Mouse (Mus musculus) frontal cortex, postnatal 10 days (tissue): ENCODE data around the gene Tmem192.

Experiments
- DNase-seq, 2 experiments: peaks; one replicate each; pipeline ENCODE4 v3.0.0; 2022; ENCODE audit warnings: low spot score in 2 of 2, mixed read lengths in 1 of 2

Gene Tmem192

DNA sequence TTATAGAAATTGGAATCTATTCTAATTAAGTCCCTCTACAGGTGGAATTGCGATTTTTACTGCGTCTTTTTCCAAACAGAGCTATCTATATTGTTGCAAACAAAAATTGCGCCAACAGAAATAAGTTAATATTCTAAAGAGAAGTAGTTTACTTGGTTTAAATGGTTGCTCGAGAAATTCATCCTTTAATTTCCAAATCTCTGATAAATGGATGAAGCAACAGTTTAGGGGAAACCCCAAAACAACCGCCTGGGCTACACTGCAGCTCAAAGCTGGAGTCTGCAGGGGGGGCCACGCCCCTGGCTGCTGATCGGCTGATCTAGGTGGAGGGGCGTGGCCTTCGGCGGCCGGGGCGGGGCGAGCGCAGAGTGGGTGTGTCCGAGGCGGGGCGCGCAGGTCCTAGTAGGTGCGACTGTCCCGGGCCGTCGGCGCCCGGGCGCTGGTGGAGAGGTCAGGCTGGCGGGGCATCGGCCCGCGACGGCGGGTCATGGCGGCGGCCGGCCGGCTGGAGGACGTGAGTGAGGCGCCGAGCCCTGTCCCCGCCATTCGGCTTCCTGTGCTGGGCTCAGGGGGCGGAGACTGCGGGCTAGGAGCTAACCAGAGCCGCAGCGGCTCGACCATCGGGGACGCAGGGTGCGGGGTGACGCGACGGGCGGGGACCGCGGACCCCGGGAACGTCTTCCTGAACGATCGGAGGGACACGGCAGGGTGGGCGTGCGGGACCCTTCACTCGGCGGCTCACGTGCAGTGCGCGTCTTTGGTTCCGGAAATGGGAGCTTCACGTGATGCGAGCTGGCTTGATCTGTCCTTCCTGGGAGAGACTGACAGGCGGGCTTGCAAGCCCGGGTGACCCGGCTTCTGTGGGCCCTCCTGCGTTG lies at the start of gene Tmem192:
Tmem192 (plus strand) TSS at position 366 of the 878 bp plus-strand sequence.
- peak; percentile 89 to 90 for DNase-seq

GRCm38 (mm10) chr8:64898710-64899109 lies 48.3 kb upstream of the Tmem192 start:
- DNase-seq, result no peak

- DNase-seq, result no peak
Observed at GRCm38 (mm10) chr8:64900645-64901044, 46.3 kb upstream of the Tmem192 start.

DNA sequence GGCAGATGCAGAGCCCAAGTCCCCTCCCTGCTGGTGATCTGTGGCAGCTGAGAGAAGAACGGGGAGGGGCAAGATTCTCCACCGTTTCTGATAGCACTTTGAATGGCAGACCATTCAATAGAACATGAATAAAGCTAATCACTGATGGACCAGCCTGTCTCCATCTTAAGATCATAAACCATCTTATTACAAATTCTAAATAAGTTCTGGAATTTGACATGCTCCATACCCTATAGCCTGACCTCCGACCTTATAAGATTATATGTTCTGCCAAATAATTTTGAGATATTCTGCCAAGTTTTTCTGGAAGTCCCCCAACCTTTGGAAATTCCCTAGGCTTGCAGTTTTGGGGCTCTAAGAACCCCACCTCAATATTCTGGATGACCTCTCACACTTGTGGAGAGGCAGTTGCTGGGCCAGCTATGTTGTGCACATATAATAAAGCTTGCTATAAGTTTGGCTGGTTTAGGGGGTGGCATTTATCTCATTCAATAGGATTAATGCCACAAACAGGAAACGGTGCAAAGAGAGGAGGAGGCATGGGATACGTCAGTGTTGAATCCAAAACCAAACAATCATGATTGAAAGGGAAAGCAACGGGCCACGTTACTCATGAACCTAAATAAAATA lies 45.3 kb upstream of the Tmem192 start:
- no peak for DNase-seq

GRCm38 (mm10) chr8:64902191-64902590 lies 44.8 kb upstream of the Tmem192 start:
- no peak for DNase-seq

- no peak for DNase-seq
Observed at GRCm38 (mm10) chr8:64903778-64904177, 43.2 kb upstream of the Tmem192 start.

GRCm38 (mm10) chr8:64910026-64910425 lies 37.0 kb upstream of the Tmem192 start:
- DNase-seq, result no peak

- no peak for DNase-seq
Observed at GRCm38 (mm10) chr8:64916793-64917192, 30.2 kb upstream of the Tmem192 start.

DNA sequence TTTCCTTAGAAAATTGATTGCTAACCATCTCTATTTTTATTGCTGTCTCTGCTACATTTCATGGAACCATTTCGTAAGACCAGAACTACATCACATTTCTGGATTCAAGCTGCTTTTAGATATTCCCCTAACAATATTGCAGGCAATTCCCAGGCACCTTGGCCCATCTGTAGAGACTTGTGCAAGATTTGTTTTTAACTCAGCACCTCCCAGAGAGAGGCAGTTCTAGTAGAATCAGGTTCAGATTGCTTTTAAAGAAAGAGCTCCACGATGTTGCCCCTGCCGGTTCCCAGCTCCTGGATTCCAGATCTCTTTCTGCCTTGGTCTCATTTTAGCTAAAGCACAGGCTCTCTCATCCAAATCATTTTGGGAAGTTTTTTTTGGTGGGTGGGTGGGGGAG lies 23.7 kb upstream of the Tmem192 start:
- DNase-seq, result no peak

- no peak for DNase-seq
Observed at GRCm38 (mm10) chr8:64925762-64926161, 21.2 kb upstream of the Tmem192 start.

GRCm38 (mm10) chr8:64926355-64926754 lies 20.6 kb upstream of the Tmem192 start:
- DNase-seq, result peak in 1 of 2 experiments; percentile 39

DNA sequence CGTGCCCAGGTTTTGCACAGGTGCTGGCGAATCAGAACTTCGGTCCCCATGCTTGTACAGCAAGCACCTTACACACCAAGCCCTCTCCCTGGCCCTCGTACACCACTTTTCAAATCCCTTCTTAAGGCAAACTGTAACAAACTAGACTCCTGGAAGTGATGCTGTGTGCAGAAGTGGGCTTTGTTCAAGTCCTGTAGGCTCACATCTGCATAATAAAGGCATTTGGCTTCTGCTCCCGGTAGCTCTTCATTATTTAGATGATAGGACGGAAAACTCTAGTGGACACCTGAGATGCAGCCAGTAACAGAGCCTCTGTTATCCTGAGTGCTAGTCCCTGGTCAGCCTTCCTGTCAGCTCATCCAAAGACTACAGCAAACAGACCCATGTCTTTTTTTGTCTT lies 18.0 kb upstream of the Tmem192 start:
- no peak for DNase-seq

GRCm38 (mm10) chr8:64934997-64935396 lies 12.0 kb upstream of the Tmem192 start:
- DNase-seq, result no peak

- no peak for DNase-seq
Observed at GRCm38 (mm10) chr8:64941019-64941418, 6.0 kb upstream of the Tmem192 start.

- peak; percentile 37 to 77 for DNase-seq
Observed at GRCm38 (mm10) chr8:64941495-64941894, 5.5 kb upstream of the Tmem192 start.

- DNase-seq, result no peak
Observed at GRCm38 (mm10) chr8:64942946-64943345, 4.0 kb upstream of the Tmem192 start.

GRCm38 (mm10) chr8:64944831-64945230 lies 2.2 kb upstream of the Tmem192 start:
- DNase-seq, result no peak

DNA sequence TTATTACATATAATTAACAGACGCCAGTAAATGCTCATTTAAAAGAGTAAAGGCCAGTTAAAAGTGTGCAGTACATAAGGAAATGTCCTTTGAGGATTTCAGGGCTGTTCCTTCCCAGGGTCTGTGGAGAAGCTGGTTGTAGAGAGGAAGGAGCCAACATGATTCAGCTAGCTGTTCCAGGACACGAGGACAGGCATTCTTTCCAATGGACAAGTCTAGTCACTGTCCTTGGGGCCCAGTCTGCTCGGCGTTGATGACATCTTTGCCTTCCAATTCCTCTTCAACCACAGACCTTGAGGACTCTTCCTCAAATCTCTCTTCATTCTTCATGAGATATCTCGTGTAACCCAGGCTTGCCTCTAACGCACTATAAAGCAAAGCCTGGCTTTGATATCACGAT lies 1.4 kb upstream of the Tmem192 start:
- no peak for DNase-seq

- DNase-seq, result no peak
Observed at GRCm38 (mm10) chr8:64946441-64946819, 555 bp upstream of the Tmem192 start.

DNA sequence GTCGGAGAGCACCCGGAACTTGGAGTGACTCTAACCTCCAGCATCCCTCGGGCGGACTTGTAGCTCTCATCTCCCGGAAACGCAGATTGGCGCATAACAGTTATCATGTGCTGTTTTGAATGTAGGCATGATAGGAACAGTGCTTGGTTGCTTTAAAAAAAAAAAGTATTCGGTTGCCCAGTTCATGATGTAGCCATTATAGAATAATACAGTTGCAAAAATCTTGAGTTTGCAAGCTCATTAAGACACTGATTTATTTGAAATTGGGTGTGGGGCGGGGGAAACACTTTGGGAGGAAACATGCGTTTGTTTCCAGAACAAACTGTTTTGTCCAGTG lies 681 bp downstream of the Tmem192 start:
- no peak for DNase-seq

DNA sequence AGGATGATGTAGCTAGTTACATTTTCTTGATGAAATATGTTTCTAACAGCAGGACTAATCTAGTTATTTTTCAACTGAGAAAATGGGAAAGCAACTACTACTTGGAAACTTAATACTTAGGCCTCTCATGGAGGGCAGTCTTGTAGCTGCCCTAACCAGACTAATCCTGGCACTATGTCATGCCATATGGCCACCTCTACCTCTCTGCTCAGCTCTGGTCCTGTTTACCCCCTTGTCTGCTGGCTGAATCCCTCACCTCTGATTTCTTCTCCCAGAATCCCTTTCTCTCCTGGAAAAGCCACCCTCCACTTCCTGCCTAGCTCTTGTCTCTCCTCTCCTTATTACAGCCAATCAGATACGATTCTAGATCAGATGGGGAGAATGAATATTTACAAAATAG lies 1.4 kb downstream of the Tmem192 start:
- no peak for DNase-seq

DNA sequence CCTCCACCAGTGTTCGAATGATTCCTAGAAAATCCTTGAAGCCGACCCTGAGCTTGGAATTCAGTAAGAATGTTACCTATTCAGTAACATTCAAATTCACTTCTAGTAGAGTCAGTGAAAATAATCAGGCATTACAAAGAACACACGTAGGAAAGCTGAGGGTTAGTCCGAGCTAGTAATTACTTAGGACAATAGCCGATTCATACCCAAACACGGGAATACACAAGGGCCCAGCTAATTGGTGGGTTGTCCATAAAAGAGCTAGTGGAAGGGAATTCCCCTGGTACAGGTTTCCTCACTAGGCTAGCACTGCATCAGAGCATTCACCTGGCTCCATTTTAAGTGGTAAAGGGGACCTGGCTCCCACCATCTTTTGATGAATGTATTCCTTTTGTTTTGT lies 5.1 kb downstream of the Tmem192 start:
- no peak for DNase-seq

DNA sequence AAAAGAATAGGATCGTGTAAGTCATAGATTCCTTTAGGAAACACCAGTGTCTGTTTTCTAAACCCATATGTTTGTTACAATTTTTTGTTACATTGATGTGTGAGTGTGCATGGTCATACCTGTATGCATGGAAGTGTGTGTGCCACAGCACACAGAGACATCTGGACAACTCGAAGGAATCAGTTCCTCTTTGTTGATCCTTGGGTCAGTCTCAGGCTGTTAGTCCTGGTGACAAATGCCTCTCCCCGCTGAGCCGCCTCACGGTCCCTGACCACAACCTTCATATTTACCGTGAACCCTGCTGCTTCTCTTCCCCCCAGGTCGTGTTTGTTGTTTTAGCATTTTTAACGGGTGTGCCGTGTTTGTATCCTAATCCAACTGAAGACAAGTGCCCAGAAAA lies 12.0 kb downstream of the Tmem192 start:
- DNase-seq, result no peak
